Mouse (Mus musculus) forebrain, embryonic 12.5 days (tissue): Measurements from ENCODE around the gene Aqp2. TPM values are rescaled to one million over a fixed set of nuclear protein-coding genes. Genes with fewer than 3 reads are reported as not detected.
A peak's percentile ranks its signal among the peaks of the same experiment; 100 is the strongest.

Experiments used
- ATAC-seq: fragments of 200-750 bp; cut with Nextera tagmentation; 2 replicates; pipeline ENCODE4 v1.8.0; 2017; ENCODE audit warnings: moderate TSS enrichment; ENCODE audit not compliant: low FRiP score
- H3K27ac ChIP-seq: fragments of 300-500 bp; sonication (generic); 2 replicates; pipeline ENCODE4 v1.5.1; 2016; ENCODE audit warnings: mild to moderate bottlenecking
- H3K27me3 ChIP-seq: fragments of 300-500 bp; sonication (generic); 2 replicates; pipeline ENCODE4 v1.6.1; 2016; ENCODE audit warnings: mild to moderate bottlenecking
- H3K36me3 ChIP-seq: fragments of 300-500 bp; sonication (generic); replicated peaks from 2 replicates; pipeline ENCODE4 v1.6.1; 2016; ENCODE audit warnings: mild to moderate bottlenecking
- H3K4me1 ChIP-seq: fragments of 300-500 bp; sonication (generic); 2 replicates; pipeline ENCODE4 v1.6.1; 2016
- H3K4me2 ChIP-seq: fragments of 300-500 bp; sonication (generic); 2 replicates; pipeline ENCODE4 v1.6.1; 2016; ENCODE audit warnings: mild to moderate bottlenecking, moderate library complexity
- H3K4me3 ChIP-seq: fragments of 300-500 bp; sonication (generic); replicated peaks from 2 replicates; pipeline ENCODE4 v1.5.1; 2016; ENCODE audit warnings: mild to moderate bottlenecking
- H3K9ac ChIP-seq: fragments of 300-500 bp; sonication (generic); 2 replicates; pipeline ENCODE4 v1.6.1; 2016; ENCODE audit warnings: mild to moderate bottlenecking
- H3K9me3 ChIP-seq: fragments of 300-500 bp; sonication (generic); 2 replicates; pipeline ENCODE4 v1.6.1; 2016
- WGBS: fragments of 180-500 bp; shearing (Covaris S2); methylation state at CpG from one replicate; pipeline ENCODE4 v1.1.7; 2016; 5-methylcytosine and 5-hydroxymethylcytosine counted together
- polyA plus RNA-seq: library from polyadenylated mRNA; unstranded; fragments of >200 nt; fragmentation: Nextera tagmentation; extraction: Ambion mirVana; gene quantifications from 2 replicates; pipeline ENCODE4 v1.2.1, GENCODE M21; 2016

Gene Aqp2
- not detected in 2 replicates for polyA plus RNA-seq

DNA sequence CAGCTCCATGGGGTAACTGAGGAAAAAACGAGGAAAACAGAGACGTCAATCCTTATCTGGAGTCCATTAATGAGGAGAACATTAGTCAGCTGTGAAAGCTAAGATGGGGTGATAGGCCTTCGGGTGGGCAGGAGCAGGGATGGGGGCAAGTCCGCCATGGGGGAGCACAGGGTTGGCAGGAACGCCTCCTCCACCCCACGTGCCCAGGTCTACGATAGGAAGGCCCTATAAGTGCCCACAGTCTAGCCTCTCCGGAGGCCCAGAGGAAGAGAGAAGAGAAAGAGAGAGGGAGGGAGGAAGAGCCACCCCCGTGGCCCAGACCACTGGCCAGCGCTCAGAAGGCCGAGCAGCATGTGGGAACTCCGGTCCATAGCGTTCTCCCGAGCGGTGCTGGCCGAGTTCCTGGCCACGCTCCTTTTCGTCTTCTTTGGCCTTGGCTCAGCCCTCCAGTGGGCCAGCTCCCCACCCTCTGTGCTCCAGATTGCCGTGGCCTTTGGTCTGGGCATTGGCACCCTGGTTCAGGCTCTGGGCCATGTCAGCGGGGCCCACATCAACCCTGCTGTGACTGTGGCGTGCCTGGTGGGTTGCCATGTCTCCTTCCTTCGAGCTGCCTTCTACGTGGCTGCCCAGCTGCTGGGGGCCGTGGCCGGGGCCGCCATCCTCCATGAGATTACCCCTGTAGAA is at the start of gene Aqp2:
Gene Aqp2 (plus strand): TSS at position 254 of the 684 bp plus-strand sequence.
- Histone ChIP-seq H3K36me3 (no peaks in the 10 kb centered on the region), H3K9ac (no peak within 1 kb of the TSS), H3K4me1 (peaks cover 6% of the 10 kb centered on the region), H3K9me3 (no peaks in the 10 kb centered on the region), H3K27me3 (peaks cover 64% of the 10 kb centered on the region), H3K4me2 (no peak within 1 kb of the TSS), H3K4me3 (no peak within 1 kb of the TSS), H3K27ac (no peak within 1 kb of the TSS)
- ATAC-seq, result no peak
- 88% methylated on average over 26 of the region's 26 CpGs for WGBS

DNA sequence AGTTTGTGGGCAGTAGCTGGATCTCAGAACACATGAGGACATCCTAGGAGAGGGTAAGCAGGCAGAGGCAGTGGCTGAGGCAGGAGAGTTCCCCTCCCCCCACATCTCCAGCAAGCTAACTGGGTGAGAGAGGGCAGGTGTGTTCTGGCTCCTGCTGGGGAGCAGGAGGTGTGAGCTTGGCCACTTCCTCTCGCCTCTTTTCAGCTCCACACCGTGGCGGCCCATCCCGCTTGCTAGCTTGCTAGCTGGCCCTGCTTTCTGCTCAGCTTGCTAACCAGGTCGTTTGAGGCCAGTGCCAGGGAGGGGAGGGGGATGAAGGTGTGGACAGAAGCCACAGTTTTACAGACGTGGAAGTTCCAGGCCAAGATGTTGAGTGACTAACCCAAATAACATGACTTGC is 47.7 kb upstream of the Aqp2 start:
- Histone ChIP-seq H3K27me3 (peaks cover 25% of the 10 kb centered on the region), H3K9ac (peak overlapping the region; percentile 21; the same call in 1 of the 2 replicates), H3K36me3 (no peaks in the 10 kb centered on the region), H3K9me3 (no peaks in the 10 kb centered on the region), H3K4me1 (peaks cover 11% of the 10 kb centered on the region), H3K4me3 (no peak overlapping the region), H3K27ac (no peak overlapping the region), H3K4me2 (no peak overlapping the region)
- no peak for ATAC-seq
- WGBS, result 47% methylated on average over 6 of the region's 6 CpGs

GRCm38 (mm10) chr15:99532023-99532422 is 46.8 kb upstream of the Aqp2 start:
- Histone ChIP-seq H3K36me3 (no peaks in the 10 kb centered on the region), H3K27me3 (peaks cover 17% of the 10 kb centered on the region), H3K4me3 (no peak overlapping the region), H3K9ac (no peak overlapping the region), H3K9me3 (no peaks in the 10 kb centered on the region), H3K4me2 (no peak overlapping the region), H3K4me1 (peaks cover 16% of the 10 kb centered on the region), H3K27ac (no peak overlapping the region)
- no peak for ATAC-seq
- 74% methylated on average over 3 of the region's 3 CpGs for WGBS

DNA sequence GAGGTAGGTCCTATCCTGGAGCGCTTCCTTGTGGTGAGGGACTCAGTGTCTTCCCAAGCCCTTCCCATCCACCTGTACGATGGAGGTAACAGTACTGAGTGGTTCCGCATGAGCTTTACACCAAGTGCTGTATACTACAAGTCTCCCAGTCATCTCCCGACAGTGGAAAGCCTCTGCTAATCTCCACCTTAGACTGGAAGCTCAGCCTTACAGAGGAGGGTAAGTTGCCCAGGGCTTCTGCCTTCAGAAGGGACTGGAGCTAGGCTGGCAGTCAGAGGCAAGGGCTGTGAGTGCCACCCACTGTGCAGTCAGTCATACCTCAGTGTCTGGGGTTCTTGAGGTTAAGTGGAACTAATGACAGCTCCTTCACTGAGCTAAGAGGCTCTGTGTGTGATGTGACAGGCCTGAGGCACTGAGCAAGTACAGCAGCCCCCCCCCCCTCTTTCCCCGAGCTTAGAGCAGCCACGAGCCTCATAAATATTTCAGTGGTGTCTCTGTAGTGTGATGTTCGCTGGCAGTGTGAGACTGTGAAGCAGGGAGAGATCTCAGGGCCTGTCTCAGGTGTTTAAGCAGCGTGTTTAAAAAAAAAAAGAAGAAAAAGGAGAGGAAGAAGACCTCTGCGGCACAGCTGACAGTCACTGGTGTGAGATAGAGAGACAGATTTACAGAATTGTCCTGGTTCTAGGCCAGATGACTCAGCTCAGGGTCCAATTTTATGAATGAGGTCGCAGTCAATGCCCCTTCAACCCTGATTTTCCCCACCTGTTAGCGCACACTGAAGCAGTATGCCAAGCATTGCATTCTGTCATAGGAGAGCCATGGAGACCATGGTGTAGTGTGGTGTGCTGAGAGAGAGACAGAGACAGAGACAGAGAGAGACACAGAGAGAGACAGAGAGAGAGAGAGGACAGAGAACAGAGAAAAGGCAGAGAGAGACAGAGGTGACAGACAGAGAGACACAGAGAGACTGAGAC is 41.7 kb upstream of the Aqp2 start:
- H3K27ac ChIP-seq, result peak overlapping the region; percentile 13; the same call in 1 of the 2 replicates
- H3K27me3 ChIP-seq, result peaks cover 4% of the 10 kb centered on the region; the same call in 1 of the 2 replicates
- peaks cover 12% of the 10 kb centered on the region for H3K4me1 ChIP-seq
- 52% methylated on average over 11 of the region's 11 CpGs for WGBS
- H3K36me3 ChIP-seq, result no peaks in the 10 kb centered on the region
- no peaks in the 10 kb centered on the region for H3K9me3 ChIP-seq
- H3K4me3 ChIP-seq, result no peak overlapping the region
- H3K9ac ChIP-seq, result no peak overlapping the region
- H3K4me2 ChIP-seq, result no peak overlapping the region
- peak; percentile 74; the same call in 1 of the 2 replicates for ATAC-seq

DNA sequence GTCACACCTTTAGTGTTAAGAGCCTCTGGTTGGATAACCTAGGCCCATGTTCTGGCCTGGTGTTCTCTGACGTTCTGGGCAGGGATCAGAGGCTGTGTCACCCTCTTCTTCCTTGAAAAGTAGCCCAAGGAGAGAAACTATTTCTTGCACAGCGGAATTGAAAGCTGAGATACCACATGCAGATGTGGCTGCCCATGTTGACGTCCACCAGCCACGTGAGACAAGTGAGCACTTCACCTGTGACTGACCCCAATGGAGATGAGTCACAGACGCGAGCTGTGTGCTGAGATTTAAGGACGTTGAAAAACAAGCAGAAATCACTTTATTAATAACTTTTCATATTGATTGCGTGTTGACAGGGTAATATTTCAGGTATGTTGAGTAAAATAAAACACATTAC is 39.0 kb upstream of the Aqp2 start:
- Histone ChIP-seq H3K9me3 (no peaks in the 10 kb centered on the region), H3K27me3 (peaks cover 9% of the 10 kb centered on the region; the same call in 1 of the 2 replicates), H3K4me3 (no peak overlapping the region), H3K36me3 (no peaks in the 10 kb centered on the region), H3K9ac (no peak overlapping the region), H3K27ac (no peak overlapping the region), H3K4me1 (peaks cover 12% of the 10 kb centered on the region), H3K4me2 (no peak overlapping the region)
- no peak for ATAC-seq
- 75% methylated on average over 8 of the region's 8 CpGs for WGBS

GRCm38 (mm10) chr15:99544047-99544446 is 34.8 kb upstream of the Aqp2 start:
- 80% methylated on average over 7 of the region's 7 CpGs for WGBS
- no peak for ATAC-seq
- H3K9ac ChIP-seq, result no peak overlapping the region
- no peak overlapping the region for H3K27ac ChIP-seq
- no peaks in the 10 kb centered on the region for H3K36me3 ChIP-seq
- H3K4me2 ChIP-seq, result no peak overlapping the region
- no peaks in the 10 kb centered on the region for H3K4me1 ChIP-seq
- no peak overlapping the region for H3K4me3 ChIP-seq
- H3K9me3 ChIP-seq, result no peaks in the 10 kb centered on the region
- peaks cover 9% of the 10 kb centered on the region; the same call in 1 of the 2 replicates for H3K27me3 ChIP-seq

- Histone ChIP-seq H3K27ac (no peak overlapping the region), H3K4me2 (no peak overlapping the region), H3K4me1 (no peaks in the 10 kb centered on the region), H3K9ac (no peak overlapping the region), H3K36me3 (no peaks in the 10 kb centered on the region), H3K9me3 (no peaks in the 10 kb centered on the region), H3K4me3 (no peak overlapping the region), H3K27me3 (peaks cover 9% of the 10 kb centered on the region; the same call in 1 of the 2 replicates)
- ATAC-seq, result no peak
- 73% methylated on average over 11 of the region's 11 CpGs for WGBS
Observed at GRCm38 (mm10) chr15:99546596-99546995, 32.3 kb upstream of the Aqp2 start.

DNA sequence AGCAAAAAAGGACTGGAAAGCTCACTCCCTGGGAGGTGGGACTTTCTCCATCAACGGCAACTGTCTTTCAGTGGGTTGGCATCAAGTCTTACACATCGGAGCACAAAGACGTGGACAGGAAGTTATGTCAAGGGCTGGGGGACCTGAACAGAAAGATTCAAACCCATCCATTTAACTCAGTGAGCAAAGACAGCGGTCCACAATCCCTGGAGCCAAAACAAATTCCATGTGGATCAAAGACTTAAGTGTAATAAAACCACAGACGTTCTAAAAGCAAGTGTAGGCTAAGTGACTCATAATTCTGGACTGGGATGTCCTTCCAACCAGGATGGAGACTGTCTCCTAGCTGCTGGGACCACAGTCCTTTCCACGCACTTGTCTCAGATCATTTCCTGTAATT is 31.1 kb upstream of the Aqp2 start:
- ATAC-seq, result no peak
- Histone ChIP-seq H3K27ac (no peak overlapping the region), H3K4me1 (no peaks in the 10 kb centered on the region), H3K27me3 (peaks cover 9% of the 10 kb centered on the region; the same call in 1 of the 2 replicates), H3K4me3 (no peak overlapping the region), H3K36me3 (no peaks in the 10 kb centered on the region), H3K9ac (no peak overlapping the region), H3K9me3 (no peaks in the 10 kb centered on the region), H3K4me2 (no peak overlapping the region)
- 84% methylated on average over 6 of the region's 6 CpGs for WGBS

- 65% methylated on average over 2 of the region's 2 CpGs for WGBS
Observed at GRCm38 (mm10) chr15:99549901-99550300, 29.0 kb upstream of the Aqp2 start.

DNA sequence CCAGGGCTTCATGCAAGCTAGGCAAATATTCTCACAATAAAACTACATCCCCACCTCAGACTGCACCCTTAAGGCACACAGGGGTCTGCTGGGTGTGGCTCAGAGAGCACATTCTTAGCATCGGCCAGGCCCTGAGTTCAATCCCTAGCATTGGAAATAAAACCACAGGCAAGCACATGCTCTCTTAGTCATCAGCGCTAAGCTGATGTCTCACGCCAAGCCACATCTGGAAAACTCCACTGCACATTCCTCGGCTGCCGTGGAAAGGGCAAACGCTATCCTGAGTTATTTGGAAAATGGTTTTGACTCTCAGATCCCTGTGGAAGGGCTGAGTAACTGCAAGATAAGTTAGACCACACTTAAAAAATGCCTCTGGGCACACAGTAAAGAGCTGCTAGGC is 25.1 kb upstream of the Aqp2 start:
- H3K4me3 ChIP-seq, result no peak overlapping the region
- WGBS, result 81% methylated on average over 6 of the region's 6 CpGs
- H3K9me3 ChIP-seq, result no peaks in the 10 kb centered on the region
- no peaks in the 10 kb centered on the region for H3K4me1 ChIP-seq
- ATAC-seq, result no peak
- H3K4me2 ChIP-seq, result no peak overlapping the region
- no peaks in the 10 kb centered on the region for H3K27me3 ChIP-seq
- H3K9ac ChIP-seq, result no peak overlapping the region
- H3K36me3 ChIP-seq, result no peaks in the 10 kb centered on the region
- no peak overlapping the region for H3K27ac ChIP-seq

More at GRCm38 (mm10) chr15:99549901-99550300, 29.0 kb upstream of the Aqp2 start:
- Histone ChIP-seq H3K4me3 (no peak overlapping the region), H3K27ac (no peak overlapping the region), H3K27me3 (no peaks in the 10 kb centered on the region), H3K9ac (no peak overlapping the region), H3K4me1 (no peaks in the 10 kb centered on the region), H3K4me2 (no peak overlapping the region), H3K9me3 (no peaks in the 10 kb centered on the region), H3K36me3 (no peaks in the 10 kb centered on the region)
- ATAC-seq, result no peak

- no peak for ATAC-seq
- 94% methylated on average over 1 of the region's 1 CpGs for WGBS
- no peaks in the 10 kb centered on the region for H3K9me3 ChIP-seq
- H3K27ac ChIP-seq, result no peak overlapping the region
- H3K27me3 ChIP-seq, result peaks cover 22% of the 10 kb centered on the region; the same call in 1 of the 2 replicates
- no peak overlapping the region for H3K4me3 ChIP-seq
- peaks cover 10% of the 10 kb centered on the region; the same call in 1 of the 2 replicates for H3K4me1 ChIP-seq
- no peaks in the 10 kb centered on the region for H3K36me3 ChIP-seq
- H3K9ac ChIP-seq, result no peak overlapping the region
- no peak overlapping the region for H3K4me2 ChIP-seq
Observed at GRCm38 (mm10) chr15:99558947-99559346, 19.9 kb upstream of the Aqp2 start.

- 60% methylated on average over 10 of the region's 10 CpGs for WGBS
- no peak overlapping the region for H3K9ac ChIP-seq
- no peaks in the 10 kb centered on the region for H3K36me3 ChIP-seq
- ATAC-seq, result no peak
- H3K4me1 ChIP-seq, result peaks cover 14% of the 10 kb centered on the region; the same call in 1 of the 2 replicates
- H3K27ac ChIP-seq, result no peak overlapping the region
- H3K27me3 ChIP-seq, result peaks cover 22% of the 10 kb centered on the region; the same call in 1 of the 2 replicates
- H3K4me3 ChIP-seq, result no peak overlapping the region
- no peaks in the 10 kb centered on the region for H3K9me3 ChIP-seq
- no peak overlapping the region for H3K4me2 ChIP-seq
Observed at GRCm38 (mm10) chr15:99560246-99560645, 18.6 kb upstream of the Aqp2 start.
